Mouse (Mus musculus) leukemia stem cell, adult 10-12 weeks (primary cell): ENCODE data around the gene Bmp15. TPM values are rescaled to one million over a fixed set of nuclear protein-coding genes. Genes with fewer than 3 reads are reported as not detected.

Source experiments
- polyA plus RNA-seq: library from polyadenylated mRNA; stranded (reverse); fragments of >175 nt; gene quantifications from 2 replicates; pipeline ENCODE4 v1.2.3, GENCODE M21; 2012; ENCODE audit warnings: low replicate concordance

Bmp15 gene
- not detected in 2 replicates for polyA plus RNA-seq

GRCm38 (mm10) chrX:6320621-6321020 lies at the start of gene Bmp15:
Bmp15 (minus strand) TSS chrX:6320721.

Other genes with a start within 250 kb of the Bmp15 start
- not detected in 2 replicates for gene AU022751, start 237.3 kb downstream of the Bmp15 start, polyA plus RNA-seq
- gene Nudt10, start 147.7 kb downstream of the Bmp15 start, polyA plus RNA-seq, result not detected in 2 replicates
- 0.02 TPM in 1 of 2 replicates, not detected in the other for gene Shroom4, start 79.1 kb upstream of the Bmp15 start, polyA plus RNA-seq